Mouse (Mus musculus): ENCODE measurements around the gene Ap1s1. TPM values are rescaled to one million over a fixed set of nuclear protein-coding genes. Genes with fewer than 3 reads are reported as not detected.

Gene Ap1s1
- total RNA-seq, 2 experiments from 2014 or later, result 235 to 257 TPM

GRCm38 (mm10) chr5:137030416-137030810 is 15.5 kb downstream of the Ap1s1 start:
- intact Hi-C loops (cut with DNase I), result loop anchor here (5.0 kb wide), 1 partner anchor 257 kb away; the partner anchor contains the start of gene Ache
- peak; percentile 66 to 76 for DNase-seq (ENCODE audit: low spot score in 2 of 2)

GRCm38 (mm10) chr5:137029643-137030415 is 16.1 kb downstream of the Ap1s1 start:
- intact Hi-C loops (cut with DNase I), result loop anchor here (5.0 kb wide), 1 partner anchor 257 kb away; the partner anchor contains the start of gene Ache
- DNase-seq (ENCODE audit: low spot score in 2 of 2), result peak; percentile 96 to 97

- intact Hi-C loops (cut with DNase I), result no loop called here
- DNase-seq (ENCODE audit: low spot score in 2 of 2), result no peak
Observed at GRCm38 (mm10) chr5:137029273-137029585, 16.7 kb downstream of the Ap1s1 start.

- peak in 1 of 2 experiments; percentile 40 for DNase-seq (ENCODE audit: low spot score in 2 of 2)
- intact Hi-C loops (cut with DNase I), result no loop called here
Observed at GRCm38 (mm10) chr5:137028561-137029272, 17.2 kb downstream of the Ap1s1 start.

GRCm38 (mm10) chr5:137026092-137026491 is 19.8 kb downstream of the Ap1s1 start, which contains the start of gene Vgf:
Vgf (plus strand) TSS chr5:137026392.
- DNase-seq (ENCODE audit: low spot score in 2 of 2), result no peak
- intact Hi-C loops (cut with DNase I), result no loop called here

- peak; percentile 77 to 84 for DNase-seq (ENCODE audit: low spot score in 2 of 2)
- intact Hi-C loops (cut with DNase I), result no loop called here
Observed at GRCm38 (mm10) chr5:137025132-137025531, 20.8 kb downstream of the Ap1s1 start.

- intact Hi-C loops (cut with DNase I), result loop anchor here (1.0 kb wide), 1 partner anchor 84 kb away; no protein-coding TSS in a partner anchor
- no peak for DNase-seq (ENCODE audit: low spot score in 2 of 2)
Observed at GRCm38 (mm10) chr5:137024318-137024717, 21.6 kb downstream of the Ap1s1 start.

- no peak for DNase-seq (ENCODE audit: low spot score in 2 of 2)
- intact Hi-C loops (cut with DNase I), result no loop called here
Observed at GRCm38 (mm10) chr5:137015913-137016312, 30.0 kb downstream of the Ap1s1 start.

- DNase-seq (ENCODE audit: low spot score in 2 of 2), result no peak
- intact Hi-C loops (cut with DNase I), result no loop called here
Observed at GRCm38 (mm10) chr5:137012401-137012950, 33.5 kb downstream of the Ap1s1 start.

GRCm38 (mm10) chr5:137009988-137010387 is 35.9 kb downstream of the Ap1s1 start:
- DNase-seq (ENCODE audit: low spot score in 2 of 2), result peak in 1 of 2 experiments; percentile 67

GRCm38 (mm10) chr5:137007276-137007675 is 38.7 kb downstream of the Ap1s1 start:
- intact Hi-C loops (cut with DNase I), result no loop called here
- no peak for DNase-seq (ENCODE audit: low spot score in 2 of 2)

More at GRCm38 (mm10) chr5:137009988-137010387, 35.9 kb downstream of the Ap1s1 start:
- intact Hi-C loops (cut with DNase I), result no loop called here

GRCm38 (mm10) chr5:137000612-137001011 is 45.3 kb downstream of the Ap1s1 start:
- intact Hi-C loops (cut with DNase I), result no loop called here
- DNase-seq (ENCODE audit: low spot score in 2 of 2), result no peak

- DNase-seq (ENCODE audit: low spot score in 2 of 2), result no peak
- intact Hi-C loops (cut with DNase I), result no loop called here
Observed at GRCm38 (mm10) chr5:136999449-136999848, 46.5 kb downstream of the Ap1s1 start.

- intact Hi-C loops (cut with DNase I), result no loop called here
- DNase-seq (ENCODE audit: low spot score in 2 of 2), result no peak
Observed at GRCm38 (mm10) chr5:136989801-136990200, 56.1 kb downstream of the Ap1s1 start.

GRCm38 (mm10) chr5:136988420-136988819 is 57.5 kb downstream of the Ap1s1 start:
- DNase-seq (ENCODE audit: low spot score in 2 of 2), result peak; percentile 68 to 69
- intact Hi-C loops (cut with DNase I), result no loop called here

GRCm38 (mm10) chr5:136987934-136988271 is 58.0 kb downstream of the Ap1s1 start, which contains the start of gene Znhit1:
Znhit1 (minus strand) TSS chr5:136988021.
- peak in 1 of 2 experiments; percentile 23 for DNase-seq (ENCODE audit: low spot score in 2 of 2)
- intact Hi-C loops (cut with DNase I), result no loop called here

- peak; percentile 62 to 73 for DNase-seq (ENCODE audit: low spot score in 2 of 2)
- intact Hi-C loops (cut with DNase I), result no loop called here
Observed at GRCm38 (mm10) chr5:136987138-136987933, 58.6 kb downstream of the Ap1s1 start.

GRCm38 (mm10) chr5:136986695-136987137 is 59.2 kb downstream of the Ap1s1 start, which contains the start of gene Plod3:
Plod3 (plus strand) TSS chr5:136987019.
- intact Hi-C loops (cut with DNase I), result no loop called here
- DNase-seq (ENCODE audit: low spot score in 2 of 2), result peak; percentile 97 to 99
